Mouse (Mus musculus) urinary bladder, adult 2 months (tissue): ENCODE results near the gene Psmb2. TPM values are rescaled to one million over a fixed set of nuclear protein-coding genes. Genes with fewer than 3 reads are reported as not detected.

Source experiments
- DNase-seq: peaks from one replicate; pipeline ENCODE4 v3.0.0; 2022; ENCODE audit warnings: low spot score
- polyA plus RNA-seq: library from polyadenylated mRNA; depleted of rRNA; stranded (reverse); fragments of >200 nt; gene quantifications from 2 replicates; pipeline ENCODE4 v1.2.3, GENCODE M21; 2012

The Psmb2 gene
- polyA plus RNA-seq, 1 experiment, result 200 TPM

DNA sequence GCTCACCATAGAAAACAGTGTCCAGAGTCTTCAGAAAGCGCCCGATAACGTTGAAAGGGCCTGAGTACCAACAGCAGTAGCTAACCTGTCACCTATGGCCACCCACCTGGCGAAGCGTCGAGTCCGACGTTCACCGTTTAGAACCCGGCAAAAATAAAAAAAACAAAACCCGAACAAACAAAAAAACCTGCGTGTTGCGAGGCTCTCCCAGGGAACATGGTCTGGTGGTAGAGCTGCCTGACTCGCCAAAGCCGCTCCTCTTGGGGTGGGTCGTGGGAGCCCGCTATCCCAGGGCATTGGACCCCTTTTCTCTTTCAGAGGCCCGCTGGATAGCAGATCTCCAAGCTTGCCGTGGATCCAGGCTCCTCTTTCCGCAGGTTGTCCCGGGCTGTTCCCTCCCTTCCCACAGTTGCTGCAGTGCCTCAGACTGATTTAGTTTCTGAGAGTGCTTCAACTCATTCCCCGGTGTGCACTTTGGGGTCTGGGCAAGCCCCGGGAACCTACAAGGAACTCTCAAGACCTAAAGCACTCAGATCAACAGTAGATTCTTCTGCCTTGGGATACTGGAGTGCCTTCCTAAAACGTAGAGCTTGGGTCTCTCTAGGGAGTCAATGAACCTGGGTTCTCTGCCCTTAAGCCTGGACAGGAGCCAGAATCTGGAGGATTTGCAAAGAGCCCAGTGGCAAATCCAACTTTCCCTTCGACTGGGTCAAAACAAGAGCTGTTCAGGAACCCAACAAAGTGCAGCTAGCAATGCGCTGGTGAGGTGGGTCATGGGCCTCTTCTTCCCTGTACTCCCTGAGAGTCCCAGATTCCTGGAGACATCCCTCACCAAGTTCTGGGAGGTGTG lies 55.3 kb downstream of the Psmb2 start:
- no peak for DNase-seq

DNA sequence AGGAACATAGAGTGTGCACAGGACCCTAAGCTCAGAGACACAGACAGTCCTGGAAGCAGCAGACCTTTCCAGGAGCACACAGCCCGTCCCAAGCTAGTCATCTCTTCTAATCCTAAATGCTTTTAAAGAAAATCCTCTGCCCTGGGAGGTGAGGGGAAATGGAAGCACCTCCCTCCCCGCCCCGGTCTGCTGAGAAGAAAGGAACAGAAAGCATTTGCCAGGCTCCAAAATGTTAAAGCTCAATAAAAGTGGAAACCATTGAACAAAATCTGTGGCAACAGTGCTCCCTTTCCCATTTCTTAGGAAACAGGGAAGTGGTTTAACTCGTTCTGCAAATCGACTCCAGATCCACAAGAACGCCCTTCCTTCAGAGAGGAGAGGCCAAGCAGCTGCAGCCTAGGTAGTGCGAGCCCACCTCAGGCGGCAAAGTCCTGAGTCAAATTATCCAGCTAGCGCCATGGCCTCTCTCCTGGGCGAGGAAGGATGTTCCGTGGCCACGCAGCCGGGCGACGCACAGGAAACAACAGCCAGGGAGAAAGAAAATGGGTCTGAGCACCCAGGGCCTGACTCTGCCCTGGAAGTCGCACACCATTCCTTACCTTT lies 56.7 kb downstream of the Psmb2 start:
- DNase-seq, result no peak

DNA sequence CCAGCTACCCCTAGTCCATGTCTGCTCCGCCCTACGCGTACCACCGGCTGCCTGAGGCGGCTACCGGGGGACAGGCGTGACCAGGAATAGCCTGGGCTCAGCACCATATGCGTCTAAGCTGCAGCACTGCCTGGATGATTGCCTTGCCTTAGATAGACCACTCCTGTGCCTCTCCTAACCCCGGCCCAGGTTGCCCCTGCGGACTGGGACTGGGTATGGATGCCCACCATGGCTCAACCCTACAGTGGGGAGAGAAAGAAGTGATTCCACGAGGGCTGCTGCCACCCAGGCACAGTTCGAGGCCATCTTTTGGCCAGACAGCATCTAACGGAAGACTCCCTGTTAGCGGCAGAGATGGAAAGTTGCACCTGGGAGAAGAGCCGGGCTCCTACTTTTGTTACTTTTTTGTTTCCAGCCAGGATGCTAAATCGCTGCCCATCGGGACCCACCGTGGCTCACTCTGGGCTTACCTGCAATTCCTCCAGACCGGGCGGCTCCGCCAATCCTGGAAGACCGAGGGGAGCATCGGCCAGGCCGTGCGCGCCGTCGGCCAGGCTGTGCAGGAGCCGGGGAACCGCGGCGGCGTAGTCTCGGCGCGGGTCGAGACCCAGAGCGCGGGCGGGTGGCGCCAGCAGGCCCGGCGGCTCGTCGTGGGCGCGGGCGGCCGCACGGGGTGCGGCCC lies 57.4 kb downstream of the Psmb2 start:
- no peak for DNase-seq

DNA sequence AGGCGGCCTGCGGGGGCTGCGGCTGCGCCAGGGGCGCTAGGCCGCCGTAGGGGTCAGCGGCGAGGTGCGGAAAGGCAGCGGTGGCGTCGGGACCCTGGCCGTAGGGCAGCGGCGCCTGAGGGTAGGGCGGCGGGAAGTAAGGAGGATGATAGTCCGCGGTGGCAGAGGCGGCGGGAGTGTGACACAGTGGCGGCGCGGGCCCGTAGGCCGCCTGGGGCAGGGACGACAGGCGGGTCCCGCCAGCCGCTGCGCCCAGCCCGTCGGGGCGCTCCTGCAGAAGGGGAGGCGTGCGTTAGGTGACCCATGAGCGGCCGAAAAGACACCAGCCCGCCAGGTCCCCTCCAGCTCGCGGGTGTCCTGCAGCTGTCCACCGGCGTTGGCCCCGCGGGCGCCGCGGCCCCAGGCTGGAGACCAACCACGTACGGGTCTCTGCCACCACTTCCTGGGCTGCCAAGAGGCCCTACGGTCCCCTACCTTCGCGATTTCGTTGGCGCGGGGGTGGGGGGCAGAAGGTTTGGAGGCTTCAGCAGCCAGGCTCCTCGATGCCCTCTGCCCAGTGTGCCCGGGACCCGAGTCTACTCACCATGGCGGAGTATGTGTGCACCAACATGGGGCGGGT lies 58.1 kb downstream of the Psmb2 start:
- no peak for DNase-seq

DNA sequence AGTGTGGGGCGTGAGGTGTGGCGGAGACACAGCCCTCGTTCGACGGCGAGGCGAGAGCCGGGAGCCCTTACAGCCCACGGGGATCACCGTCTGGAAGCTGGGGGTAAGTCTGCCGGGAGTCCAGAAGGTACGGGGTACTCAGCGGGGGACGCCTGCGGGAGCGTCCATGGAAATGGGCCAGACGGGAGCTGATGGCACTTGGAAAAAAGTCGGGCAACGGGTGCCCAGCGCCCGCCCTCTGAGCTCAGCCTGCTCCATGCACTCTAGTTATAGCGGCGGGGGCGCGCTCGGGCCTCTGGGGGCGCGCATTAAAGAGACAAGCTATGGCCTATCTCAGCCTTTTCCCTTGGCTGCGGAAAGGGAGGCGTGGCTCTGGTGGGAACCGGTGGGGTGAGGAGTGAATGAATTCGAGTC lies 58.6 kb downstream of the Psmb2 start, which contains the start of gene Tfap2e:
Tfap2e (minus strand) TSS at position 240 of the 414 bp plus-strand sequence.
- DNase-seq, result no peak

DNA sequence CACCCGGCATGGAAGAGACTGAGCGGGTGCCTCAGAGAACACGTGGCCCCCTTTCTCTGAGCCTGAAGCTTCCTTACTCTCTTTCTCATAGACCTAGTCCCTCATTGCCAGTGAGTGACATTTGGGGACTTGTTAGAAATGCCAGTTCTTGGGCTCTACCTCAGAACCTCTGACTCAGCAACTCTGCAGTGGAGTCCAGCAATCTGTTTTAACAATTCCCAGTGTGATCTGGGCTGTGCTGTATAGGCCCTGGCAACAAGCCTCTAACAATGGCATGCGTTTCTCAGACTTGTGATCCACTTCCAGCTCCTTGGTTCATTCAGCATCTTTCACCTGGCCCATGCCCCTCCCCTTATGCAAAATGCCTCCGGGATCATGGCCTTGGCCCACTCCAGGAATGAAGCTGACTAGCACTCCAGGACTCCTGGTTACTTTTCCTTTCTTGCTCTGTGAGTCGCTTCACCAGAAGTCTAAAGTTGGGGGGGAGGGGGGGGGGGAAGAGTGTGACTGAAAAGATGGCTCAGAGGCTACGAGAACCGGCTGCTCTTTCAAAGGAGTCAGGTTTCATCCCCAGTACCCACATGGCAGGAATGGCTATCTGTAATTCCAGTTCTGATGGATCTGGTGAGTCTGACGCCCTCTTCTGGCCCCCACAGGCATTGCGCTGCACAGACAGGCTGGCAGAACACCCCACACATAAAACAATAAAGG lies 62.7 kb downstream of the Psmb2 start:
- DNase-seq, result no peak

DNA sequence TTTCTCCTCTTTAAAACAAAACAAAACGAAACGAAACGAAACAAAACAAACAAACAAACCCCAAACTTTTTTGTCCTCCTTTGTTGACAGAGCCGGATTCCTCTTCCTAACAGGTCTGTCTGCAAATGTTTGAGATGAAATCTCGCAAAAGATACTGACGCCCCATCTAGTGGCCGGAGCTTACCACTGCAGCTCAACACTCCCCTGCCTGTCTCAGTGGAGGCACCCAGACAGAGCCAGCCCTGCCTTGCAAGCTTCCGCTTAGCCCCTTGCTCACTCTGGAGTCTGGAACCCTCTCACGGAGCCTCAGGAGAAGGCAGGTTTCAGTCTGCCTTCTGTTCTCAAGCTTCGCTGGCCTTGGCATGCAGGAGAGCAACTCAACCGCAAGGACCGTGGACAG lies 64.0 kb downstream of the Psmb2 start:
- no peak for DNase-seq

GRCm38 (mm10) chr4:126742976-126743375 lies 65.5 kb downstream of the Psmb2 start:
- DNase-seq, result no peak

DNA sequence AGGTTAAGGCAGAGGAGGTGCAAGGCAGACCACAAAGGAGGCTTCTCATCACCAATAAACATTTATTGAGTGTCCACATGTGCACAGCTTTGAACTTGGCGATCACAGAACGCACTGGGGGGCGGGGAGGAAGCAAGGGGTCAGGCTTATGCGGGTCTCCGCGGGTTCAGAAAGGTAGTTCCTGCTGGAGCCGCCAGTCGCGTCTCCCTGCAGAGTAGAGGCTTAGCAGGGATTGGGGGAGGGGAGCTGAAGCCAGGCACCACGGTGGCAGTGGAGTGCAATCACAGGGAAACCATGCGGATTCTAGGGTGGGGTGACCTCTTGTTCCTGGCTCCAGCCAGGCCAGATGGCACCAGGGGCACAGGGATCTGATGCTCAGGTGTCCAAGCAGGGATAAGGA lies 66.3 kb downstream of the Psmb2 start:
- no peak for DNase-seq

DNA sequence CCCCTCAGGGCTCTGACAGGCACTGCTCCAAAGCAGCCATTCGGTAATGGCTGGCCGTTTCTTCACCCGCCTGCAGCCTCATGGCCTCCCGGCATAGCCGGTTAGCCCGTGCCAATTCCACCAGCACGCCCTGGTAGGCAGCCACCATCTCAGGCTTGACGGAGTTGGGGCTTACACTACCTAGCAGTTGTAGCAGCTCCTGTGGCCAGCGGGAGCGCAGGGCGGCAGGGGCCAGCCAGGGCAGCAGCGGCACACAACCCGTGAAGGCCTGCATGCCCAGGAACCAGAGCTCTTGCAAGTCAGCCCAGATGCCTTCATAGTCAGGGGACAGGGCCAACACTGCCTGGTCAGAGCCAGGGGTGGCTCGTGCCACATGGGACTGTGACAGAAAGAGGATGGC lies 67.4 kb downstream of the Psmb2 start:
- DNase-seq, result no peak

DNA sequence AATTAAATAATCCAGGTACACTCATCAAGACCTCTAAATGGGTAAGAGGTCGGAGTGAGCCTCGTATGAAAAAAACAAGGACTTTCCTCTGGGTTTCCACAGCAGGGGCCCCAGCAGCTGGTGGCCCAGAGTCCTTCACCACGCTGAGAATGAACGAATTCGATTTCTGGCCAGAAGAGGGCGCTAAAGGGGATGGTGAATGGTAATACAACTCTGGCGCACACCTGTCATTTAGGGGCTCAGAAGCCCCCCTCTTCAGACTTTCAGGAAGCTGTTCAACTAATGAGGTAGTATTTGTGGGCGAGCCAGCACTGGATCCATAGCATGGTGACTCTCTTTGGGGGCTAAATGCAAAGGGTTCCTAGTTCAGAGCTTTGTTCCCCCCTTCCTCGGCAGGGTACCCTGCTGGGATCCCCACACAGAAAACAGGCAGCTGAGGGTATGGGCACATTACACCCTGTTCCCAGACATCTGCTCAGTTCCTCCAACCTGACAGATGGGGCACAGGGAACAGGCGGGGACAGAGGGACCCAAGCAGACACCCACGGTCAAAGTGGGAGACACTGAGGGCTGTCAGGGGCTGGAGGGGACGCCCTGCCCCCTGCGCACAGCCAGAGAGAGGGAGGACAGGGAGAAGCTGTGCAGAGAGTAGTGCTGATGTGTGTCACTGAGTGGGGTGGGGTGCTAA lies 68.2 kb downstream of the Psmb2 start:
- DNase-seq, result no peak

GRCm38 (mm10) chr4:126746194-126746840 lies 68.9 kb downstream of the Psmb2 start:
- DNase-seq, result no peak

DNA sequence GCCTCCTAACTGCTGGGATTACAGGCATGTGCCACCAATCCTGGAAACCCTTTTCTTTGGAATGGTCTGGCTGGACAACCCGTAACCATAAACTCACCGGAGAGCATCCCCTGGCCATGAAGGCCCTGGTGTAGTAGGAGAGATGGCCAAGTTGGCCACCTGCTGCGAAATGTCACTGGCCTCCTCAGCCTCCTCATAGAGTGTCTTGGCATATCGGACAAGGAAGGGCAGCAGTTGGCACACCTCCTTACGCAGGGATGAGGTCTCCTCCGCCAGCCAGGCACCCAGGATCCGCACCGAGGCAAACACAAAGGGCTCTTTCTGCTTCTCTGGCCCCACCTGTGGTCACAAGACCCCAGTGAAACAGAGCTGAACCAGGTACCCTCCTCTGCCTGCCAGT lies 71.0 kb downstream of the Psmb2 start:
- DNase-seq, result no peak

GRCm38 (mm10) chr4:126749553-126749952 lies 72.1 kb downstream of the Psmb2 start:
- no peak for DNase-seq

DNA sequence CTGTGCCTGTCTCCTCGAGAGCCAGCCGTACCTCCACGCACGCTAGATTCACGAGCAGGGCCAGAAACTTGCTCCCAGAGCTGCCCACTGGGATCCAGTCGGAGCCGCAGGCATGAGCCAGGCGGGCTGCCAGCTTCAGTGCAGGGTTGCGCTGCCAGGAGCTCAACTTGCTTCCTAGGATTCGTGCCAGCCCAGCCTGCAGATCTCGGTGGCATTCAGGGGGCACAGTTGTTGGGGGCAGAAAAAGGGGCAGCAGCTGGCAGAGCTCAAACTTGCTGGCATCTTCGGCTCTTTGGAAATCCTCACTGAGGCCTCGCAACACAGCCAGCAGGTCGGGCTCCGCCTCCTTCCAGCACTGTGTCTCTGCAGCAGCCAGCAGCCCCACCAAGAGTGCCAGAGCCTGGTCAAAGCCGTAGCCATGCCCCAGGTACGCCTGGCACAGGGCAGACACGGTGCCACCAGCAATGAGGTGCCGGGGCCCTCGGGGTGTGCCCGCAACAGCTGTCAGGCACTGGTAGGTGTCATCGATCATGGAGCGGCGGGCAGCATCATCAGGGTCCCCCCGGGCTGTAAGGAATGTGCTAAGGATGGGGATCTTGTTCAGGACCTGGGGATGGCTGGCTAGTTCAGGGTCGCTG lies 72.7 kb downstream of the Psmb2 start:
- DNase-seq, result no peak

GRCm38 (mm10) chr4:126750863-126751555 lies 73.6 kb downstream of the Psmb2 start:
- no peak for DNase-seq

- DNase-seq, result no peak
Measured at GRCm38 (mm10) chr4:126751556-126752023, 74.2 kb downstream of the Psmb2 start.

GRCm38 (mm10) chr4:126752024-126752607 lies 74.7 kb downstream of the Psmb2 start:
- DNase-seq, result no peak

DNA sequence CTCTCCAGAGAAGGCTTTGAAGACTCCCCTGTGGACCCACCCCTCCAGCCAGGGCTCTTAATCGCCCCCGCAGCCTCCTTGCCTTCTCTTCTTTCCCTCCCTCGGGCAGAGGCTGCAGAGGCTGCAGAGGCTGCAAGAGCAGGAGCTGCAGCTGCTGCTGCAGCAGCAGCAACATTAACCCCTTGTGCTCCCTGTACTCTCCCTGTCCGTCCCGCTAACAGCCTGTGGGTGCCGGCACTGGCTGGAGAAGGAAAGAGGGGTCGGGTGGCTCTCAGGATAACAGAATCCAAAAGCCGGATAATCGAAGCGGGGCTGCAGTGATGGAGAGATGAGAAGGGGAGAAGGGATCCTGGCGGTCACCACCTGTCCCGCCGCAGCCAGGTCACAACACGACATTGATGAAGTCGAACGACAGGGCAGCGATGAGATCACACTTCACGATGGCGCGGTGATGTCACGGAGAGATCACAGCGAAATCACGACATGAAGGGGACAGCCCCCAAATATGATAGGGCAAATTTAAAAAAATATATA lies 75.2 kb downstream of the Psmb2 start:
- DNase-seq, result no peak
